Mouse (Mus musculus) CH12.LX (cell line): ENCODE measurements at regions not wholly inside any gene's neighbourhood (a gene's known extent, or its start where the extent isn't known, plus 50 kb on each side); places are given as distances from the start of the nearest gene placed in this dataset.

ENCODE experiments used
- CHD2 ChIP-seq: IDR thresholded peaks from 2 replicates; pipeline ENCODE4 v1.6.1; 2011; ENCODE audit warnings: low read length, improper control_type of control experiment
- CTCF ChIP-seq, 2 experiments: IDR thresholded peaks in 1 of 2; conservative IDR thresholded peaks in 1 of 2; 2 replicates each; pipeline ENCODE4 v1.5.1; 2011 to 2012; ENCODE audit warnings: low read depth in 2 of 2, low read length in 2 of 2, improper control_type of control experiment in 1 of 2, inconsistent platforms in 1 of 2, mild to moderate bottlenecking in 1 of 2, moderate library complexity in 1 of 2
- E2F4 ChIP-seq: IDR thresholded peaks from 2 replicates; pipeline ENCODE4 v1.6.1; 2011; ENCODE audit warnings: low read depth, low read length, improper control_type of control experiment; ENCODE audit not compliant: insufficient replicate concordance
- EP300 ChIP-seq: IDR thresholded peaks from 2 replicates; pipeline ENCODE4 v1.6.1; 2011; ENCODE audit warnings: low read length, improper control_type of control experiment
- JUND ChIP-seq: conservative IDR thresholded peaks from 2 replicates; pipeline ENCODE4 v1.6.1; 2011; ENCODE audit warnings: low read depth, low read length, improper control_type of control experiment
- KAT2A ChIP-seq: IDR thresholded peaks from 2 replicates; pipeline ENCODE4 v1.6.1; 2012; ENCODE audit warnings: low read length, improper control_type of control experiment, inconsistent platforms; ENCODE audit not compliant: insufficient replicate concordance
- MAX ChIP-seq: IDR thresholded peaks from 2 replicates; pipeline ENCODE4 v1.6.1; 2011; ENCODE audit warnings: low read length, improper control_type of control experiment
- MEF2A ChIP-seq: IDR thresholded peaks from 2 replicates; pipeline ENCODE4 v1.6.1; 2014; ENCODE audit warnings: low read depth, mild to moderate bottlenecking, inconsistent platforms, low read length, improper control_type of control experiment, borderline replicate concordance
- MYC ChIP-seq: IDR thresholded peaks from 2 replicates; pipeline ENCODE4 v1.6.1; 2011; ENCODE audit warnings: low read depth, mild to moderate bottlenecking, improper control_type of control experiment, low read length
- NELFE ChIP-seq: IDR thresholded peaks from 2 replicates; pipeline ENCODE4 v1.6.1; 2011; ENCODE audit warnings: low read depth, low read length, improper control_type of control experiment
- POLR2A ChIP-seq: IDR thresholded peaks from 2 replicates; pipeline ENCODE4 v1.6.1; 2011; ENCODE audit warnings: low read depth, mild to moderate bottlenecking, improper control_type of control experiment, low read length
- ZC3H11A ChIP-seq: IDR thresholded peaks from 2 replicates; pipeline ENCODE4 v1.6.1; 2012; ENCODE audit warnings: low read depth, mild to moderate bottlenecking, inconsistent platforms, low read length, improper control_type of control experiment
- ZMIZ1 ChIP-seq: IDR thresholded peaks from 2 replicates; pipeline ENCODE4 v1.6.1; 2012; ENCODE audit warnings: low read depth, mild to moderate bottlenecking, inconsistent platforms, low read length, improper control_type of control experiment

GRCm38 (mm10) chr12:29297984-29298383 lies 230.2 kb upstream of the Myt1l start:
- TF ChIP-seq NELFE (no peak), CTCF (conservative IDR thresholded peaks at IDR 0.05 in 1 of 2, IDR thresholded peaks at IDR 0.05 in 1 of 2; ENCODE audit: low read depth in 2 of 2, low read length in 2 of 2) (no peak), ZMIZ1 (no peak), POLR2A (no peak), MEF2A (no peak), E2F4 (no peak), ZC3H11A (no peak), MAX (no peak), MYC (no peak), EP300 (no peak), JUND (no peak), CHD2 (no peak), KAT2A (no peak)
